Mouse (Mus musculus) C3H10T1/2 (cell line): ENCODE data around the gene Lefty2. TPM values are rescaled to one million over a fixed set of nuclear protein-coding genes. Genes with fewer than 3 reads are reported as not detected.

ENCODE experiments used
- polyA plus RNA-seq, 2 experiments: library from polyadenylated mRNA; unstranded; fragments of >200 nt; fragmentation: generic; extraction: Trizol; gene quantifications; one replicate each; pipeline ENCODE4 v1.2.1; 2012; ENCODE audit warnings: missing spikeins in 2 of 2

Gene Lefty2
- polyA plus RNA-seq = not detected

DNA sequence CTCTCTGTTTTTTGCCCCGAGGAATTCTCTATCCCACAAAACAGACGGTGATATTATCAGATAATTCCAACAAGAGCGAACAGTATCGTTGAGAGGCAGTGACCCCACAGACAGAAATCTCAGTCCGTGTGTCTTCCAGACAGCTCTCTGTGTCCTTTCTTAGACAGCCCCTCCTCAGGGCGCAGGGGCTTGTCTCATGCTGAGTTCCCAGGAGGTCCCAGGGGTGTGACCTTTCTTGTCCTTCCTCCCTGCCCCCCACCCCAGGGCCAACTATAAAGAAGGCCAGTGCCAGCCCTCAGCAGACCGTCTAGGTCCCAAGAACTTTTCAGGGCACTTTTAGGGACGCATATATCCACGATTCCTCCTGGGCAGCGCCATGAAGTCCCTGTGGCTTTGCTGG, at the start of gene Lefty2:
Gene Lefty2 (plus strand): TSS at position 301 of the 400 bp plus-strand sequence.

GRCm38 (mm10) chr1:180850316-180851270, 42.3 kb upstream of the Lefty2 start, which contains the start of gene Sde2:
Sde2 (plus strand) TSS chr1:180851127.

GRCm38 (mm10) chr1:180904039-180904814, 11.3 kb downstream of the Lefty2 start, which contains the start of gene Pycr2:
Pycr2 (plus strand) TSS chr1:180904293.

GRCm38 (mm10) chr1:180934467-180935419, 41.8 kb downstream of the Lefty2 start, which contains the start of gene Lefty1:
Lefty1 (plus strand) TSS chr1:180935022.

DNA sequence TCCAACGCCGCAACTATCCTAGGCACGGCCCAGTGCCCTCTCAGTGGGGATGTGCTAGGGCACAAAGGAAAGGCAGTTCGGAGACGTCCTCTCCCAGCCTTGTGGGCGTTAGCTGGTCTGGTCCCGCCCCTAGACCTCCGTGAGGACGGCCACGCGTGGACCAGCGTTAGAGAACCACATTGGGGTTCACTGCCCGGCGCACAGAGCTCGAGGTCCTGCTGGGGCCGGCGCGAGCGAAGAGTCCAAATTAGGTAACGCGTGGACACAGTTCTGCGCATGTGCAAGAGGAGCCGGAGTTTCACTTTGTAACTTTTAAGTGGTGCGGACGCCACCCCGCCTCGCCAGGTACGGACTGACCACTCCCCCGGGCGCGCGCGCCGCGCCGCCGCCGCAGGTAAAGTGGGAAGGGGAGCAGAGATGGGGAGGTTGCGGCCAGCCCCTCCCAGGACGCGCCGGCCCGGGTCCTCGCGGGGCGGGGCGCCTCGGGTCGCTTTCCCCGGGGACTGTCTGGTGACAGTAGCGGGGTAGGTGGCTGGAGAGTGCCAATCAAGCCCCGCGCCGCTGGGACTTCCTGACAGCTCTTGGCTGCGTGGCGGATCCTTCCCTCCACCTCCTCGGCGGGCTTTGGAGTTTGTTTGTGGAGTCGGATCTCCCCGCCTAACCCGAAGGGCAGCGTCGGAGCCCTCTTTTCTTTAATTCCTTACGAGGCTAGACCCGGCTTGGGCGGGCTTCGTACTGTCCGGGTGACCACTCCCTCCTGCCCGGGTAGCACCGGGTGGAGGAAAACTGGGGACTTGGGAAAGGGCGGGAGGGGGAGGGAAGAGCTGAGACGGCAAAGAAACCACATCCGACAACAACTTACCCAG, 49.5 kb downstream of the Lefty2 start, which contains the start of gene Tmem63a:
Gene Tmem63a (plus strand): TSS at position 179 of the 866 bp plus-strand sequence.

Other genes starting within 250 kb of the Lefty2 start
- gene Mixl1, start 196.1 kb upstream of the Lefty2 start, polyA plus RNA-seq = not detected
- 1 to 10 TPM; 1.1 to 9.5 TPM for gene Acbd3, start 167.1 kb upstream of the Lefty2 start, polyA plus RNA-seq
- gene H3f3a, start 79.2 kb upstream of the Lefty2 start, polyA plus RNA-seq = 100 to 1,000 TPM in 1 of 2 experiments, 10 to 100 TPM in 1; 65.3 to 961 TPM
- 10 to 100 TPM in 1 of 2 experiments, 1 to 10 TPM in 1; 2.3 to 12.3 TPM for gene Sde2, start 42.0 kb upstream of the Lefty2 start, polyA plus RNA-seq
- 100 to 1,000 TPM in 1 of 2 experiments, 10 to 100 TPM in 1; 60.0 to 102 TPM for gene Pycr2, start 11.2 kb downstream of the Lefty2 start, polyA plus RNA-seq
- under 1 TPM; 0.02 to 0.13 TPM for gene Lefty1, start 41.9 kb downstream of the Lefty2 start, polyA plus RNA-seq
- 10 to 100 TPM; 21.2 to 65.8 TPM for gene Tmem63a, start 49.2 kb downstream of the Lefty2 start, polyA plus RNA-seq
- gene Ephx1, start 127.8 kb downstream of the Lefty2 start, polyA plus RNA-seq = 100 to 1,000 TPM; 246 to 537 TPM
- not detected for gene 9130409I23Rik, start 158.1 kb downstream of the Lefty2 start, polyA plus RNA-seq